Mouse (Mus musculus) liver, embryonic 11.5 days (tissue): ENCODE data around the gene Vax2. TPM values are rescaled to one million over a fixed set of nuclear protein-coding genes. Genes with fewer than 3 reads are reported as not detected.

ENCODE experiments used
- polyA plus RNA-seq: library from polyadenylated mRNA; unstranded; fragments of >200 nt; fragmentation: Nextera tagmentation; extraction: Ambion mirVana; gene quantifications from 2 replicates; pipeline ENCODE4 v1.2.1, GENCODE M21; 2014

Gene Vax2
- polyA plus RNA-seq, 1 experiment from 2014 or later = not detected

Other genes starting within 250 kb of the Vax2 start
- gene Dguok, start 204.3 kb upstream of the Vax2 start, polyA plus RNA-seq = 43.4 and 44.7 TPM in 2 replicates
- gene Actg2, start 175.0 kb upstream of the Vax2 start, polyA plus RNA-seq = 7.6 and 9.1 TPM in 2 replicates
- 21.2 TPM in 2 replicates for gene Stambp, start 138.5 kb upstream of the Vax2 start, polyA plus RNA-seq
- gene Clec4f, start 55.1 kb upstream of the Vax2 start, polyA plus RNA-seq = 1.0 and 1.3 TPM in 2 replicates
- not detected in 2 replicates for gene Cd207, start 33.4 kb upstream of the Vax2 start, polyA plus RNA-seq
- gene Atp6v1b1, start 31.7 kb downstream of the Vax2 start, polyA plus RNA-seq = not detected in 2 replicates
- 0.18 TPM in 1 of 2 replicates, not detected in the other for gene Ankrd53, start 51.4 kb downstream of the Vax2 start, polyA plus RNA-seq
- gene Tex261, start 64.5 kb downstream of the Vax2 start, polyA plus RNA-seq = 69.8 and 77.3 TPM in 2 replicates
- 19.9 and 25.0 TPM in 2 replicates for gene Nagk, start 83.7 kb downstream of the Vax2 start, polyA plus RNA-seq
- 8.4 and 9.2 TPM in 2 replicates for gene Paip2b, start 120.5 kb downstream of the Vax2 start, polyA plus RNA-seq
- 53.1 and 54.9 TPM in 2 replicates for gene Zfp638, start 155.8 kb downstream of the Vax2 start, polyA plus RNA-seq